Mouse (Mus musculus) embryonic fibroblast, embryonic 13.5 days (primary cell): Measurements from ENCODE around the gene Cdk14.

Experiments
- CTCF ChIP-seq: IDR thresholded peaks from 2 replicates; pipeline ENCODE4 v1.5.1; 2011; ENCODE audit warnings: mild to moderate bottlenecking, control low read depth, low read length, moderate library complexity, borderline replicate concordance; ENCODE audit not compliant: insufficient read depth
- POLR2A ChIP-seq: IDR thresholded peaks from 2 replicates; pipeline ENCODE4 v1.6.1; 2011; ENCODE audit warnings: low read depth, mild to moderate bottlenecking, control low read depth, low read length, moderate library complexity

- TF ChIP-seq CTCF = no peak
- TF ChIP-seq POLR2A = no peak
Measured at GRCm38 (mm10) chr5:4870041-4870726, 549.9 kb downstream of the Cdk14 start.
